Mouse (Mus musculus) hindbrain, postnatal 0 days (tissue): ENCODE data around the gene Lgi2. TPM values are rescaled to one million over a fixed set of nuclear protein-coding genes. Genes with fewer than 3 reads are reported as not detected.

ENCODE experiments used
- ATAC-seq: fragments of 200-750 bp; cut with Nextera tagmentation; 2 replicates; pipeline ENCODE4 v1.8.0; 2017; ENCODE audit warnings: mild to moderate bottlenecking, moderate TSS enrichment, moderate library complexity
- DNase-seq: peaks from one replicate; pipeline ENCODE4 v3.0.0-alpha.2; 2015; ENCODE audit warnings: low spot score
- H3K27ac ChIP-seq: fragments of 300-500 bp; sonication (generic); 2 replicates; pipeline ENCODE4 v1.5.1; 2014; ENCODE audit warnings: mild to moderate bottlenecking
- H3K27me3 ChIP-seq: fragments of 300-500 bp; sonication (generic); 2 replicates; pipeline ENCODE4 v1.6.1; 2014; ENCODE audit warnings: low read length, mixed read lengths; ENCODE audit not compliant: insufficient read depth
- H3K36me3 ChIP-seq: fragments of 300-500 bp; sonication (generic); 2 replicates; pipeline ENCODE4 v1.6.1; 2014; ENCODE audit warnings: low read length, mixed read lengths; ENCODE audit not compliant: insufficient read depth
- H3K4me1 ChIP-seq: fragments of 300-500 bp; sonication (generic); 2 replicates; pipeline ENCODE4 v1.6.1; 2014; ENCODE audit warnings: antibody characterized with exemption, low read length, mixed read lengths; ENCODE audit not compliant: insufficient read depth
- H3K4me2 ChIP-seq: fragments of 300-500 bp; sonication (generic); 2 replicates; pipeline ENCODE4 v1.6.1; 2014; ENCODE audit warnings: low read depth, mild to moderate bottlenecking, low read length, moderate library complexity, mixed read lengths
- H3K4me3 ChIP-seq: fragments of 300-500 bp; sonication (generic); 2 replicates; pipeline ENCODE4 v1.5.1; 2014; ENCODE audit warnings: low read length
- H3K9ac ChIP-seq: fragments of 300-500 bp; sonication (generic); replicated peaks from 2 replicates; pipeline ENCODE4 v1.6.1; 2014; ENCODE audit warnings: mild to moderate bottlenecking, low read length, moderate library complexity, mixed read lengths
- H3K9me3 ChIP-seq: fragments of 300-500 bp; sonication (generic); 2 replicates; pipeline ENCODE4 v1.6.1; 2016; ENCODE audit warnings: low read length, mixed read lengths
- CTCF ChIP-seq: IDR thresholded peaks from 2 replicates; pipeline ENCODE4 v1.5.1; 2016; ENCODE audit warnings: antibody characterized with exemption, control low read depth, low read depth
- WGBS: fragments of 180-500 bp; shearing (Covaris S2); extraction: QIAGEN DNeasy Blood & Tissue Kit; methylation state at CpG from one replicate; pipeline ENCODE4 v1.1.7; 2014; 5-methylcytosine and 5-hydroxymethylcytosine counted together
- polyA plus RNA-seq: library from polyadenylated mRNA; unstranded; fragments of >200 nt; fragmentation: Nextera tagmentation; extraction: Ambion mirVana; gene quantifications from 2 replicates; pipeline ENCODE4 v1.2.1, GENCODE M21; 2015
- total RNA-seq: library from RNA; depleted of rRNA; stranded (reverse); fragments of >200 nt; gene quantifications from 2 replicates; pipeline ENCODE4 v1.2.3, GENCODE M21; 2014

Gene Lgi2
- total and polyA plus RNA-seq, 2 experiments from 2014 or later, result 11.6 to 19.9 TPM

GRCm38 (mm10) chr5:52564351-52564750, 1.9 kb downstream of the Lgi2 start:
- H3K27me3 ChIP-seq, result no peaks in the 10 kb centered on the region
- H3K4me1 ChIP-seq, result no peaks in the 10 kb centered on the region
- DNase-seq, result no peak
- 31% methylated on average over 3 of the region's 3 CpGs for WGBS
- no peak overlapping the region for H3K27ac ChIP-seq
- no peak overlapping the region for H3K4me3 ChIP-seq
- ATAC-seq, result no peak
- no peaks in the 10 kb centered on the region for H3K36me3 ChIP-seq
- TF ChIP-seq CTCF, result no peak
- no peak overlapping the region for H3K9ac ChIP-seq
- H3K9me3 ChIP-seq, result no peaks in the 10 kb centered on the region
- H3K4me2 ChIP-seq, result 0 out of 2 replicates have a peak overlapping the region, but pooled peaks have one; percentile 90

DNA sequence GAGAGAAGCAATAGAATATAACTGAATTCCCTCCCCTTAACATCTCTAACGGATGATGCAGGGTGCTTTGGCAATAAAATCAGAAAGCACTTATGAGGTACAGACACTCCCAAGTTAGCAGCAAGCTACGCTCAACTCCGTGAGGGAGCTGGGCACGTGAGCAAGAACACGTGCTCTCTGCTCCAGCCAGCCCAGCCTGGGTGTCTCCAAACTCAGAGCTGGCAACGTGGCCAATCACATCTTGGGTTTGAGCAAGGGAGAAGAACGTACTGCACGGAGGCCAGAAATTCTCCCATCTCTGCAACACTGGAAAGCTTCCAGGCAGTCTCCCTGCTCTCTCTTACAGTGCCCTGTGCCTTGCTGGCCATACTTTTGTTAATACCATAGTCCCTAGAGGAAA, 6.0 kb downstream of the Lgi2 start:
- no peaks in the 10 kb centered on the region for H3K9me3 ChIP-seq
- no peak overlapping the region for H3K27ac ChIP-seq

GRCm38 (mm10) chr5:52555526-52555925, 10.7 kb downstream of the Lgi2 start:
- no peak for ATAC-seq
- DNase-seq, result no peak
- Histone ChIP-seq H3K9me3 (no peaks in the 10 kb centered on the region), H3K27me3 (no peaks in the 10 kb centered on the region), H3K9ac (no peak overlapping the region), H3K36me3 (no peaks in the 10 kb centered on the region), H3K4me1 (no peaks in the 10 kb centered on the region), H3K4me2 (no peak overlapping the region), H3K27ac (no peak overlapping the region), H3K4me3 (no peak overlapping the region)
- 56% methylated on average over 7 of the region's 7 CpGs for WGBS
- no peak for TF ChIP-seq CTCF

More for the DNA sequence above, 6.0 kb downstream of the Lgi2 start:
- 80% methylated on average over 8 of the region's 8 CpGs for WGBS
- no peaks in the 10 kb centered on the region for H3K27me3 ChIP-seq
- no peak overlapping the region for H3K4me3 ChIP-seq
- ATAC-seq (no peak), DNase-seq (no peak)
- H3K4me1 ChIP-seq, result no peaks in the 10 kb centered on the region
- no peak overlapping the region for H3K9ac ChIP-seq
- H3K4me2 ChIP-seq, result no peak overlapping the region
- TF ChIP-seq CTCF, result no peak
- H3K36me3 ChIP-seq, result no peaks in the 10 kb centered on the region

DNA sequence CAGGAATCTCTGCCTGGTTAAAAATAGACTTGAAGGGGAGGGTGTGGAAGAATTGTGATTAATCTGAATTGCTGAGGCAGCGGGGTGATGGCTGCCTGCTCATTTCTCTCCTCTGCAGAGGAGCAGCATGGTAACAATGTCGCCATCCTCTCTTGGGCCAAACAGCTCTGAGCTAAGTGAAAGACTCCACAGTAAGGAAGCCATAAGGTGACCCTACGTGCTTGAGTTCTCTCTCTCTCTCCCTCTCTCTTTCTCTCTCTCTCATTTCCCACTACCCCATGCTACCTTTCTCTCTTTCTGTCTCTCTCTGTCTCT, 15.0 kb downstream of the Lgi2 start:
- Histone ChIP-seq H3K27ac (no peak overlapping the region), H3K9ac (no peak overlapping the region), H3K27me3 (no peaks in the 10 kb centered on the region), H3K4me2 (no peak overlapping the region), H3K9me3 (no peaks in the 10 kb centered on the region), H3K4me3 (no peak overlapping the region), H3K4me1 (no peaks in the 10 kb centered on the region), H3K36me3 (no peaks in the 10 kb centered on the region)
- 59% methylated on average over 3 of the region's 3 CpGs for WGBS
- no peak for TF ChIP-seq CTCF
- ATAC-seq (0 out of 2 replicates have a peak, but pooled peaks have one; percentile 33), DNase-seq (no peak)

DNA sequence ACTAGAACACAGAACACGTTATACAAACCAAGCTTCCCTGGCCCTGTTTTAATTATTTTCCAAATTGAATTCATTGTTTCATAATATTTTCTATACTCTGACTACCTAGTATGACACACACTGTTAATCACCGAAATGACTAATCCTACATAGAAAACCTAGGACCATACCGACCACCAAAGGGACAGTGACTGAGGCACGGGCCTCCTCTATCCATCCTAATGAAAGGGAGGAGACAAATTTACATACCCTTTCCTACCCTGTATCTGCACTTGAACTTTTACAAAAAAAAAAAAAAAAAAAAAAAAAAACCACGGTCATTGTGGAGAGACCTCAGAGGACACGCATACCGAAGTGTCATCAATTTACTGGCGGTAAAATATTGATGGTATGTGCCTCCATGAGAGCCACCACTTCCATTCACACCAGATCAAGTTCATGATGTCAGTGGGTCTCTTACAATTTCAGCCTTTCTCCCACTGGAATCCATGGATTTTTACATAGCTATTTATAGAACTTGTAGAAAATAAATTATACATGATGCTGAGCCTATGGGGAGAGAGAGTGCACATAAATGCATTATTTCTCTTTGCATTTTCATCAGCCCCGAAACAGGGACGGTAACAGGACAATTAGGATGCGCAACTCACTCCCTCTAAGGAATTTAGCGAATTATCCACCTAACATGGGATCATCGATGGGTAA, 15.5 kb downstream of the Lgi2 start:
- 63% methylated on average over 13 of the region's 13 CpGs for WGBS
- TF ChIP-seq CTCF, result no peak
- H3K36me3 ChIP-seq, result no peaks in the 10 kb centered on the region
- H3K4me2 ChIP-seq, result no peak overlapping the region
- DNase-seq, result no peak
- no peak overlapping the region for H3K4me3 ChIP-seq
- H3K27ac ChIP-seq, result no peak overlapping the region
- H3K9ac ChIP-seq, result no peak overlapping the region
- H3K27me3 ChIP-seq, result no peaks in the 10 kb centered on the region
- ATAC-seq, result 0 out of 2 replicates have a peak, but pooled peaks have one; percentile 38
- H3K4me1 ChIP-seq, result no peaks in the 10 kb centered on the region
- no peaks in the 10 kb centered on the region for H3K9me3 ChIP-seq

DNA sequence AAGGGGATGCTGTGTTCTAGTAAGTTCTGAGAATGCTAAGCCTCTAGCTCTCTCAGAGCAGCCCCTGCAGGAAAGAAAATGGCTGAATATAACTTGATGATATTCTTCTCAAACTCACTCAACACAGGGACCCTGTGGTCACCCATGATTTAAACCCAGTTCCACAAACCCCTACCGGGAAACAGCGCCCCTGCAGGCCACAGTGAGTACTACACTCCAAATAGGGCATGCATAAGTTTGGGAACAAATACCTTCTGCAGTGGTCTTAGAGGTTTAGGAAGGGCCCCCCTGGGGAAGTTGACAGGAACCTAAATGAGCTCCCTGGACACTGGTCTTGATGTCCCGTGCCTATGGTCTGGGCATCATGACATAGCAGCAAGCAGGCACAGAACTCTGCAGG, 19.3 kb downstream of the Lgi2 start:
- Histone ChIP-seq H3K4me1 (no peaks in the 10 kb centered on the region), H3K27me3 (no peaks in the 10 kb centered on the region), H3K4me2 (no peak overlapping the region), H3K27ac (no peak overlapping the region), H3K9ac (no peak overlapping the region), H3K9me3 (no peaks in the 10 kb centered on the region), H3K4me3 (no peak overlapping the region), H3K36me3 (no peaks in the 10 kb centered on the region)
- peak; percentile 71 for TF ChIP-seq CTCF
- no peak for DNase-seq
- 48% methylated on average over 3 of the region's 3 CpGs for WGBS
- no peak for ATAC-seq

- Histone ChIP-seq H3K27me3 (no peaks in the 10 kb centered on the region), H3K4me2 (no peak overlapping the region), H3K9ac (no peak overlapping the region), H3K4me3 (no peak overlapping the region), H3K9me3 (no peaks in the 10 kb centered on the region), H3K36me3 (no peaks in the 10 kb centered on the region), H3K27ac (no peak overlapping the region), H3K4me1 (no peaks in the 10 kb centered on the region)
- TF ChIP-seq CTCF, result no peak
- ATAC-seq, result no peak
- 90% methylated on average over 4 of the region's 4 CpGs for WGBS
- no peak for DNase-seq
These were observed 22.5 kb downstream of the Lgi2 start for GRCm38 (mm10) chr5:52543770-52544169.
